Mouse (Mus musculus) gastrocnemius, postnatal 25 days (tissue): ENCODE results near the gene Olfr945. TPM values are rescaled to one million over a fixed set of nuclear protein-coding genes. Genes with fewer than 3 reads are reported as not detected.

Experiments used
- DNase-seq: peaks from one replicate; pipeline ENCODE4 v3.0.0; 2022
- long read RNA-seq, 2 experiments: library from polyadenylated mRNA; stranded (forward); transcript quantifications; one replicate each; pipeline ENCODE4 v2.0.0; 2021
- total RNA-seq, 2 experiments: library from RNA; stranded (reverse); gene quantifications; 1 replicate in 1 of 2; 2 replicates in 1 of 2; pipeline ENCODE4 v1.2.3; 2021

Olfr945 gene
- not detected for total RNA-seq
- long read RNA-seq, experiment 1, result 0 reads
- long read RNA-seq, experiment 2, result 0 reads

GRCm38 (mm10) chr9:39276718-39277117 lies at the start of gene Olfr945:
Olfr945 (minus strand) TSS chr9:39276818.
- DNase-seq, result no peak

DNA sequence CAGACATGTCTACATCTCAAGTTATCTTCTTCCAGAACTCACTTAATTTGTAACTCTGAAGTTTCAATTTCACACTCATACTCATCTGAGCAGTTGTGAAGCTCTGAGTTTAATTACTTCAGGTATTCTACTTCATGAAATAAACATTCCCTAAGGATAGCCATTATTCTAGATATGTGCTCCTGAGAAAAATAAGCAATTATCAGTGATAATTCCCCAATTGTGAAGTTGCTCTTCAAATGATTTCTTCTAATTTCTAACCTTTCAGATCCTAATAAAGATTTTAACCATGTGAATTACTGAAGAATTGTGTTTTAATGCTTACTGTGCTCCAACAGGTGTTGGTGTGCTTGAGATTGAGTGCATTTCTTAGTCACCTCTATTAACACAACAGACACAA lies 49.3 kb upstream of the Olfr945 start, which contains the start of gene Olfr948:
TSS of gene Olfr948 (minus strand) at position 101 of the 400 bp plus-strand sequence.
- no peak for DNase-seq

- DNase-seq, result no peak
Measured at GRCm38 (mm10) chr9:39287136-39287535, 10.5 kb upstream of the Olfr945 start.

DNA sequence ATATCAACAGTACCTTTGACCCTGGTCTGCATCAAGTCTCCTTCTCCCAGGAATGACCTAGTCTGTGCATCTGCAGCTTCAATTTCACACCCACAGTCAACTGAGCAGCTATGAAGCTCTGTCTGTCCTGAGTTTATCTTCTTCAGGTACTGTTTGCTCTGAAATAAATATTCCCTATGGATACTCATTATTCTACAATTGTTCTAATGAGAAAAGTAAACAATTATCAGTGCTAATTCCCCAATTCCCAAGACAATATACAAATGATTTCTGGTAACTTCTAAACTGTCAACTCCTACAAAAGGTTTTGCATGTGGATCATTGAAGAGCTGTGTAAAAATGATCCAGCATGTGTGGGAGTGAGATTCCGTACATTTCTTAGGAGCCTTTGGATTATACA lies 26.7 kb downstream of the Olfr945 start, which contains the start of gene Olfr1537:
TSS of gene Olfr1537 (minus strand) at position 101 of the 400 bp plus-strand sequence.
- DNase-seq, result no peak

Other genes with a start within 250 kb of the Olfr945 start
- not detected for gene Olfr937, start 211.9 kb downstream of the Olfr945 start, total RNA-seq
- not detected for gene Olfr938, start 197.9 kb downstream of the Olfr945 start, total RNA-seq
- gene Olfr27, start 148.7 kb downstream of the Olfr945 start, total RNA-seq, result not detected
- gene Olfr943, start 110.5 kb downstream of the Olfr945 start, total RNA-seq, result not detected
- not detected for gene Olfr944, start 74.9 kb downstream of the Olfr945 start, total RNA-seq
- not detected for gene Olfr1537, start 26.8 kb downstream of the Olfr945 start, total RNA-seq
- not detected for gene Olfr948, start 49.2 kb upstream of the Olfr945 start, total RNA-seq
- not detected for gene Olfr951, start 110.6 kb upstream of the Olfr945 start, total RNA-seq
- gene Olfr952, start 150.3 kb upstream of the Olfr945 start, total RNA-seq, result not detected
- not detected for gene Olfr954, start 179.9 kb upstream of the Olfr945 start, total RNA-seq
- not detected for gene Olfr955, start 195.1 kb upstream of the Olfr945 start, total RNA-seq
- gene Olfr44, start 217.2 kb upstream of the Olfr945 start, total RNA-seq, result not detected
- not detected for gene Olfr957, start 239.0 kb upstream of the Olfr945 start, total RNA-seq